Mouse (Mus musculus): ENCODE results near the gene C2cd5. TPM values are rescaled to one million over a fixed set of nuclear protein-coding genes. Genes with fewer than 3 reads are reported as not detected.

The C2cd5 gene
- polyA plus RNA-seq, 1 experiment from 2014 or later, result 46.0 TPM

- H3K4me2 ChIP-seq, result no peak overlapping the region
- H3K27ac ChIP-seq, result no peak overlapping the region
- H3K9ac ChIP-seq, result no peak overlapping the region
- no peaks in the 10 kb centered on the region for H3K9me3 ChIP-seq
- H3K4me3 ChIP-seq (replicated peaks), result no peak overlapping the region
- H3K36me3 ChIP-seq (replicated peaks), result no peaks in the 10 kb centered on the region
- no peaks in the 10 kb centered on the region for H3K4me1 ChIP-seq
- 88% methylated on average over 7 of the region's 7 CpGs for WGBS
- H3K27me3 ChIP-seq, result peaks cover 3% of the 10 kb centered on the region; the same call in 1 of the 2 replicates
- no peak for ATAC-seq (ENCODE audit: low FRiP score)
Measured at GRCm38 (mm10) chr6:143110371-143110770, 10.4 kb upstream of the C2cd5 start.

GRCm38 (mm10) chr6:143109622-143110218 lies 9.8 kb upstream of the C2cd5 start:
- no peak overlapping the region for H3K27ac ChIP-seq
- WGBS, result 77% methylated on average over 16 of the region's 16 CpGs
- no peaks in the 10 kb centered on the region for H3K4me1 ChIP-seq
- H3K36me3 ChIP-seq (replicated peaks), result no peaks in the 10 kb centered on the region
- no peak overlapping the region for H3K9ac ChIP-seq
- no peaks in the 10 kb centered on the region for H3K9me3 ChIP-seq
- H3K27me3 ChIP-seq, result peaks cover 3% of the 10 kb centered on the region; the same call in 1 of the 2 replicates
- no peak overlapping the region for H3K4me3 ChIP-seq (replicated peaks)
- no peak overlapping the region for H3K4me2 ChIP-seq
- no peak for ATAC-seq (ENCODE audit: low FRiP score)

DNA sequence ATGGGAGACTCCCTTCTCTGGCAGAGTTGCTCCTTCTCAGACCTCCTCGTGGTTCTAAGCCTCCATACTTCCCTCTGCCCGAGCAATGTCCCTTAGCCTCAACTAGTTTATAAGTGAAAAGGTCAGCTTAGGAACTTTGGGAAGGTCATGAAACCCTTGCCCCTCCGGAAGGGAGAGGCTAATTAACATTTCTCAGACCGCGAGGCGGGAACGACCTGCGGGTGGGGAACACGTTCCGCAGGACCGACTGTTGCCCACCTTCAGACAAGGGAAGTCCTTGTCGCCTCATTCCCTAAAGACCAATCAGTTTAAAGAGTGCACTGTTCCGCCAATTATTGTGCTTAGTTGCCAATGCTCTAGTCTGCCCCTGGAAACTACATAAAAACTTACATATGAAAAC lies 8.1 kb upstream of the C2cd5 start:
- ATAC-seq (ENCODE audit: low FRiP score), result no peak
- Histone ChIP-seq H3K27me3 (peaks cover 3% of the 10 kb centered on the region; the same call in 1 of the 2 replicates), H3K4me3 (replicated peaks) (no peak overlapping the region), H3K27ac (no peak overlapping the region), H3K9me3 (no peaks in the 10 kb centered on the region), H3K9ac (no peak overlapping the region), H3K36me3 (replicated peaks) (no peaks in the 10 kb centered on the region), H3K4me1 (no peaks in the 10 kb centered on the region), H3K4me2 (no peak overlapping the region)
- WGBS, result 80% methylated on average over 13 of the region's 13 CpGs

DNA sequence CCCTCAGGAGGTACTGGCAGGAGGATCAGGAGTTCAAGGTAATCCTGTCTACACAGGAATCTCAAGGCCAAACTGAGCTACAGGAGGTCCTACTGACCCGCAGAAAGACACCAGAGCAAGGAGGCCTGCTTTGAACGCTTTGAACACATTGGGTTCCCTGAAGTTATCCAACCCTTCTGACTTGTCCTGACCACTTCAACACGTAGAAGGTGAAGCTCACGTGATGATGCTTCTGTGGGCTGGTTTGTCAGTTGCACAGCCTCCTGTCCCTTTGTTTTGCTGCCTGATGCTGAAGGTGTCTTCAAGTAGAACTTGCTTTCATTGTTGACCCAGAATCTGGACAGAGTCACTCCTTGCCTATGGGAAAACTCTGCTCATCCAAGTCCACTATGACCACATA lies 7.7 kb upstream of the C2cd5 start:
- no peak for ATAC-seq (ENCODE audit: low FRiP score)

DNA sequence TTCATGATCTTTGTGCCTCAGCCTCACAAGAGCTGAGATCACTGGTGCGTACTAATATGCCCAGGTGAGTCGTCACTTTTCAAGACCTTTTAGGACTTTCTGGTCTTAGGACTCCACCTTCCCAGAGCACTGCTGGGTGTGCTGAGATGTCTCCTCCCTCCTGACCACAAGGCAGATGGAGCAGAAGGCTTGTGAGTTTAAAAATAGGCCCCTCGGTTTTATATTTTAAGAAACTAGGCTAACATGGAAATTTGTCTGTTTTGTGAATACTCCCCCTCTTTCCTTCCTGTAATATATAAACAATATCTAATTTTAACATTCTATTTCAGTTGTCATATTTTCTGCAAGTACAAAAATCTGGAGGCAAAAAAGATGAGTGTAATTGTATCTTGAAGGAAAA lies 5.8 kb upstream of the C2cd5 start:
- H3K36me3 ChIP-seq (replicated peaks), result no peaks in the 10 kb centered on the region
- H3K9ac ChIP-seq, result no peak overlapping the region
- no peak overlapping the region for H3K27ac ChIP-seq
- WGBS, result 90% methylated on average over 3 of the region's 3 CpGs
- no peaks in the 10 kb centered on the region for H3K4me1 ChIP-seq
- ATAC-seq (ENCODE audit: low FRiP score), result no peak
- peaks cover 9% of the 10 kb centered on the region for H3K27me3 ChIP-seq
- no peaks in the 10 kb centered on the region for H3K9me3 ChIP-seq
- no peak overlapping the region for H3K4me2 ChIP-seq
- no peak overlapping the region for H3K4me3 ChIP-seq (replicated peaks)

More for the DNA sequence above, 7.7 kb upstream of the C2cd5 start:
- Histone ChIP-seq H3K27ac (no peak overlapping the region), H3K4me1 (no peaks in the 10 kb centered on the region), H3K9me3 (no peaks in the 10 kb centered on the region), H3K36me3 (replicated peaks) (no peaks in the 10 kb centered on the region), H3K4me2 (no peak overlapping the region), H3K9ac (no peak overlapping the region), H3K4me3 (replicated peaks) (no peak overlapping the region), H3K27me3 (peaks cover 3% of the 10 kb centered on the region; the same call in 1 of the 2 replicates)
- WGBS, result 94% methylated on average over 4 of the region's 4 CpGs

GRCm38 (mm10) chr6:143103981-143104680 lies 4.2 kb upstream of the C2cd5 start:
- Histone ChIP-seq H3K27ac (no peak overlapping the region), H3K9ac (no peak overlapping the region), H3K4me3 (replicated peaks) (no peak overlapping the region), H3K4me1 (peaks cover under 1% of the 10 kb centered on the region; the same call in 1 of the 2 replicates), H3K36me3 (replicated peaks) (no peaks in the 10 kb centered on the region), H3K9me3 (no peaks in the 10 kb centered on the region), H3K4me2 (no peak overlapping the region), H3K27me3 (peaks cover 10% of the 10 kb centered on the region)
- no peak for ATAC-seq (ENCODE audit: low FRiP score)
- 75% methylated on average over 7 of the region's 7 CpGs for WGBS

- Histone ChIP-seq H3K4me3 (replicated peaks) (peak overlapping the region; percentile 83), H3K9ac (peak overlapping the region; percentile 90; the same call in 1 of the 2 replicates), H3K36me3 (replicated peaks) (0 out of 2 replicates have a peak, but pooled peaks cover 9% of the 10 kb centered on the region), H3K27ac (no peak overlapping the region), H3K4me1 (peaks cover 16% of the 10 kb centered on the region), H3K9me3 (no peaks in the 10 kb centered on the region), H3K27me3 (peaks cover 8% of the 10 kb centered on the region), H3K4me2 (peak overlapping the region; percentile 75)
- WGBS, result 56% methylated on average over 8 of the region's 8 CpGs
- ATAC-seq (ENCODE audit: low FRiP score), result no peak
Measured at GRCm38 (mm10) chr6:143100478-143101115, 656 bp upstream of the C2cd5 start.

DNA sequence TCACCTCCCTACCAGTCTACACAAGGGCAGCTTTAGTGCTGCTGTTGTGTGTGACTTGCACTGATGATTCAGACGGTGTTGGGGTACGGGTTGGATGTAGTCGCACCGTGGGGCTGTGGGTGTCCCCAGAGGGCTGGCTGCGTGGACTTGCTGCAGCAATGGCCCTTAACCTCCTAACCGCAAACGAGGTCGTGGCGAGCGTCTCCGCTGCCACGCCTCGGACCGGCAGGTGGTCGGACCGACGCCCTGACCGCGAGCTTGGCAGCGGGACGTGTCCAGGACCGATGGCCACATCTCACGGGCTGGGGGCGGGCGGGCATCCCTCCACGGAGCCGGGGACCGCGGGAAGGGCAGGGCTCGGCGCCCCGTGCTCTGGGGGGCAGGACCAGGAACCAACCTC lies 660 bp downstream of the C2cd5 start:
- Histone ChIP-seq H3K4me3 (replicated peaks) (peak overlapping the region; percentile 83), H3K9ac (peak overlapping the region; percentile 90), H3K27me3 (peaks cover 8% of the 10 kb centered on the region), H3K27ac (peak overlapping the region; percentile 97), H3K4me2 (peak overlapping the region; percentile 75), H3K36me3 (replicated peaks) (0 out of 2 replicates have a peak, but pooled peaks cover 9% of the 10 kb centered on the region), H3K9me3 (no peaks in the 10 kb centered on the region), H3K4me1 (peaks cover 20% of the 10 kb centered on the region)
- peak; percentile 73 for ATAC-seq (ENCODE audit: low FRiP score)
- 0% methylated on average over 32 of the region's 32 CpGs for WGBS

GRCm38 (mm10) chr6:143095126-143095525 lies 4.8 kb downstream of the C2cd5 start:
- no peak for ATAC-seq (ENCODE audit: low FRiP score)
- Histone ChIP-seq H3K4me1 (peaks cover 20% of the 10 kb centered on the region), H3K9ac (no peak overlapping the region), H3K27me3 (no peaks in the 10 kb centered on the region), H3K4me3 (replicated peaks) (no peak overlapping the region), H3K9me3 (no peaks in the 10 kb centered on the region), H3K36me3 (replicated peaks) (peaks cover 21% of the 10 kb centered on the region), H3K4me2 (no peak overlapping the region), H3K27ac (no peak overlapping the region)
- 39% methylated on average over 11 of the region's 11 CpGs for WGBS

GRCm38 (mm10) chr6:143092856-143093255 lies 7.1 kb downstream of the C2cd5 start:
- ATAC-seq (ENCODE audit: low FRiP score), result no peak
- H3K9ac ChIP-seq, result no peak overlapping the region
- H3K9me3 ChIP-seq, result no peaks in the 10 kb centered on the region
- no peak overlapping the region for H3K4me2 ChIP-seq
- H3K27me3 ChIP-seq, result no peaks in the 10 kb centered on the region
- H3K4me1 ChIP-seq, result peaks cover 10% of the 10 kb centered on the region
- WGBS, result 95% methylated on average over 4 of the region's 4 CpGs
- no peak overlapping the region for H3K27ac ChIP-seq
- no peak overlapping the region for H3K4me3 ChIP-seq (replicated peaks)
- peaks cover 39% of the 10 kb centered on the region for H3K36me3 ChIP-seq (replicated peaks)

- Histone ChIP-seq H3K4me1 (0 out of 2 replicates have a peak, but pooled peaks cover 3% of the 10 kb centered on the region), H3K4me3 (replicated peaks) (no peak overlapping the region), H3K27ac (no peak overlapping the region), H3K9ac (no peak overlapping the region), H3K4me2 (no peak overlapping the region), H3K9me3 (no peaks in the 10 kb centered on the region), H3K27me3 (no peaks in the 10 kb centered on the region), H3K36me3 (replicated peaks) (peaks cover 48% of the 10 kb centered on the region)
- WGBS, result 95% methylated on average over 6 of the region's 6 CpGs
- no peak for ATAC-seq (ENCODE audit: low FRiP score)
Measured at GRCm38 (mm10) chr6:143091076-143091475, 8.9 kb downstream of the C2cd5 start.

- ATAC-seq (ENCODE audit: low FRiP score), result no peak
- H3K4me1 ChIP-seq, result no peaks in the 10 kb centered on the region
- 93% methylated on average over 4 of the region's 4 CpGs for WGBS
- H3K36me3 ChIP-seq (replicated peaks), result peaks cover 83% of the 10 kb centered on the region
- no peak overlapping the region for H3K4me2 ChIP-seq
- H3K27me3 ChIP-seq, result no peaks in the 10 kb centered on the region
- H3K9me3 ChIP-seq, result no peaks in the 10 kb centered on the region
- no peak overlapping the region for H3K9ac ChIP-seq
- no peak overlapping the region for H3K27ac ChIP-seq
- H3K4me3 ChIP-seq (replicated peaks), result no peak overlapping the region
Measured at GRCm38 (mm10) chr6:143087332-143087731, 12.6 kb downstream of the C2cd5 start.

Data from forebrain, embryonic 12.5 days (tissue).